Mouse (Mus musculus) stomach, embryonic 14.5 days (tissue): ENCODE measurements around the gene Prrc2b. TPM values are rescaled to one million over a fixed set of nuclear protein-coding genes. Genes with fewer than 3 reads are reported as not detected.
A peak's percentile ranks its signal among the peaks of the same experiment; 100 is the strongest.

Experiments
- ATAC-seq: fragments of 200-750 bp; cut with Nextera tagmentation; 2 replicates; pipeline ENCODE4 v1.8.0; 2017; ENCODE audit warnings: low read depth, moderate TSS enrichment; ENCODE audit not compliant: insufficient number of reproducible peaks, insufficient read depth, low FRiP score
- H3K27ac ChIP-seq: fragments of 300-500 bp; sonication (generic); 2 replicates; pipeline ENCODE4 v1.5.1; 2014; ENCODE audit warnings: mild to moderate bottlenecking, low read length, moderate library complexity, mixed read lengths
- H3K27me3 ChIP-seq: fragments of 300-500 bp; sonication (generic); 2 replicates; pipeline ENCODE4 v1.6.1; 2014; ENCODE audit warnings: low read length, control low read depth, mixed read lengths; ENCODE audit not compliant: control insufficient read depth, insufficient read depth
- H3K36me3 ChIP-seq: fragments of 300-500 bp; sonication (generic); 2 replicates; pipeline ENCODE4 v1.6.1; 2014; ENCODE audit warnings: mild to moderate bottlenecking, control low read depth, low read length, moderate library complexity, mixed read lengths; ENCODE audit not compliant: control insufficient read depth, insufficient read depth
- H3K4me1 ChIP-seq: fragments of 300-500 bp; sonication (generic); 2 replicates; pipeline ENCODE4 v1.6.1; 2014; ENCODE audit warnings: low read length, control low read depth, mixed read lengths; ENCODE audit not compliant: control insufficient read depth, insufficient read depth
- H3K4me2 ChIP-seq: fragments of 300-500 bp; sonication (generic); replicated peaks from 2 replicates; pipeline ENCODE4 v1.6.1; 2014; ENCODE audit warnings: low read depth, low read length, control low read depth
- H3K4me3 ChIP-seq: fragments of 300-500 bp; sonication (generic); 2 replicates; pipeline ENCODE4 v1.5.1; 2014; ENCODE audit warnings: low read depth, low read length, control low read depth
- H3K9ac ChIP-seq: fragments of 300-500 bp; sonication (generic); replicated peaks from 2 replicates; pipeline ENCODE4 v1.6.1; 2014; ENCODE audit warnings: low read depth, mild to moderate bottlenecking, control low read depth, low read length, moderate library complexity, mixed read lengths
- H3K9me3 ChIP-seq: fragments of 300-500 bp; sonication (generic); 2 replicates; pipeline ENCODE4 v1.6.1; 2016; ENCODE audit warnings: low read depth, low read length, control low read depth; ENCODE audit not compliant: control insufficient read depth
- whole genome bisulfite sequencing: fragments of 180-500 bp; shearing (Covaris S2); extraction: QIAGEN DNeasy Blood & Tissue Kit; methylation state at CpG from one replicate; pipeline ENCODE4 v1.1.7; 2014; 5-methylcytosine and 5-hydroxymethylcytosine counted together
- polyA plus RNA-seq: library from polyadenylated mRNA; unstranded; fragments of >200 nt; fragmentation: Nextera tagmentation; extraction: Ambion mirVana; gene quantifications from 2 replicates; pipeline ENCODE4 v1.2.1, GENCODE M21; 2014

Prrc2b gene
- polyA plus RNA-seq, 1 experiment from 2014 or later, result 59.8 TPM

- no peak for ATAC-seq
- H3K4me3 ChIP-seq, result no peak overlapping the region
- no peaks in the 10 kb centered on the region for H3K9me3 ChIP-seq
- H3K4me1 ChIP-seq, result peaks cover 4% of the 10 kb centered on the region; the same call in 1 of the 2 replicates
- WGBS, result 78% methylated on average over 9 of the region's 9 CpGs
- no peak overlapping the region for H3K27ac ChIP-seq
- H3K36me3 ChIP-seq, result no peaks in the 10 kb centered on the region
- H3K4me2 ChIP-seq, result no peak overlapping the region
- H3K27me3 ChIP-seq, result no peaks in the 10 kb centered on the region
- no peak overlapping the region for H3K9ac ChIP-seq
Measured at GRCm38 (mm10) chr2:32131205-32131834, 19.6 kb upstream of the Prrc2b start.

- no peak overlapping the region for H3K4me3 ChIP-seq
- WGBS, result 58% methylated on average over 6 of the region's 6 CpGs
- ATAC-seq, result no peak
- H3K9me3 ChIP-seq, result no peaks in the 10 kb centered on the region
- H3K4me1 ChIP-seq, result peaks cover 4% of the 10 kb centered on the region; the same call in 1 of the 2 replicates
- no peak overlapping the region for H3K9ac ChIP-seq
- H3K4me2 ChIP-seq, result no peak overlapping the region
- no peaks in the 10 kb centered on the region for H3K27me3 ChIP-seq
- H3K27ac ChIP-seq, result no peak overlapping the region
- H3K36me3 ChIP-seq, result no peaks in the 10 kb centered on the region
Measured at GRCm38 (mm10) chr2:32131866-32132566, 18.9 kb upstream of the Prrc2b start.

DNA sequence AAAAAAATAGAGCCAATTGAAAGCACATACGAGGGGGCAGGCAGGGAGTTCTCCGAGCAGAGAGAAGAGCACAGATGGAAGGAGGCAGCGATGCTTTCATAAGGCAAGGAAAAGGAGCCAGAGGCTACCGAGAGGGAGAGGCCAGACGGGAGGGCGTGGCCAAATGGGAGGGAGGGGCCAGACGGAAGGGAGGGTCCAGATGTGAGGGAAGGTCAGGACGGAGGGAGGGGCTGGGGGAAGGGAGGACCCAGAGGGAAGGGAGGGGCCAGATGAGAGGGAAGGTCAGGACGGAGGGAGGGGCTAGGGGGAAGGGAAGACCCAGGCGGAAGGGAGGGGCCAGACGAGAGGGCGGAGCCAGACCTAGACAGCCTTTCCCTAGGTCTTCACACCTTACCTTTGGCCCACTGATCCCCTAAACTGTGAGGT is 18.3 kb upstream of the Prrc2b start:
- 5% methylated on average over 12 of the region's 12 CpGs for WGBS
- H3K27me3 ChIP-seq, result no peaks in the 10 kb centered on the region
- no peak overlapping the region for H3K27ac ChIP-seq
- H3K36me3 ChIP-seq, result no peaks in the 10 kb centered on the region
- H3K4me1 ChIP-seq, result peaks cover 4% of the 10 kb centered on the region; the same call in 1 of the 2 replicates
- ATAC-seq, result no peak
- H3K4me2 ChIP-seq, result no peak overlapping the region
- H3K9ac ChIP-seq, result no peak overlapping the region
- H3K9me3 ChIP-seq, result no peaks in the 10 kb centered on the region
- H3K4me3 ChIP-seq, result no peak overlapping the region

DNA sequence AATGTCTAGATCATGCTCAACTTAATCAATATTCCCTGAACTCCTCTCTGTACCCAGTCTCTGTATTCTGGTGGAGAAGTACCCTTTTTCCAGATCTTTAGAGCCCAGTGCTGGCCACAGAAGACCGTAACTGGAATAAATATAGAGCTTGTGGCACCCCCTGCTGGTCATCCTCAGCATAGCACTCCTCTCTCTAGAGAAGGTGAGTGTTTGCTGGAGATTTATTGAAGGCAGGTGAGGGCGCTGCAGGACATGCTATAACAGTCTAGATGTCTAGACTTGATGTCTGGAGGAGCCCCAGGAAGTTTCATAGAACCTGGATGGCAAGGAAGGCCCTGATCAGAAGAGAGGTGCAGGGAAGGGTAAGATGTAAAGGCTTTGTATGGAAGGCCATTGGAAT is 16.8 kb upstream of the Prrc2b start:
- no peak overlapping the region for H3K4me2 ChIP-seq
- no peaks in the 10 kb centered on the region for H3K9me3 ChIP-seq
- H3K27me3 ChIP-seq, result no peaks in the 10 kb centered on the region
- H3K4me3 ChIP-seq, result no peak overlapping the region
- H3K27ac ChIP-seq, result no peak overlapping the region
- H3K4me1 ChIP-seq, result peaks cover 6% of the 10 kb centered on the region; the same call in 1 of the 2 replicates
- no peak for ATAC-seq
- no peak overlapping the region for H3K9ac ChIP-seq
- 7% methylated on average over 2 of the region's 2 CpGs for WGBS
- no peaks in the 10 kb centered on the region for H3K36me3 ChIP-seq

DNA sequence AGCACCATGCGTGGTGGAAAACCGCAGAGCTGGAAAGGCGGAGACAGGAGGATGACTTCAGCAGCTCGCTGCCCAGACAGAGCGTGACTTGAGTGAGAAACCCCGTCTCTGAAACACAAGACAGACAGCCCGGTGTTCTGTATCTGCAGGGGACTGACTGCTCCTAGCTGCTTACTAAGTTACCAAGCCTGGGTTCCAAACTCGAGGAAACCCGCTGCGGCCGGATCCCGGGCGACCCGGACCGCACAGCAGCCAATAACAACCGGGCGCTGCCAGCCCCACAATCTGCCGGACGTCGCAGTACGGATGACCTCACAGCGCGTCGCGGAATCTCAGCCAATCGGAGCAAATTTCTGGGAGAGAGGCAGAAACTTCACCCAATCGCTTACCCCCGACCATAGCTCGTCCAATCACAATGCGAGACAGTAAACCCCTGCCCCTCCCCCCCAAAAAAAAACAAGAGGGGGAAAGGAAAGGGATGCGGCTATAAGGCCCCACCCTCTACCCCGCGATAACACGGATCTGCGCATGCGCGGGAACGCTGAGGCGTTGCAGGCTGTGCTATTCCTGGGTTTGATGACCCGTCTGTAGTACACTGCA is 13.1 kb upstream of the Prrc2b start:
- Histone ChIP-seq H3K9ac (peak overlapping the region; percentile 61), H3K27ac (peak overlapping the region; percentile 91), H3K36me3 (no peaks in the 10 kb centered on the region), H3K4me1 (peaks cover 2% of the 10 kb centered on the region; the same call in 1 of the 2 replicates), H3K4me2 (peak overlapping the region; percentile 85), H3K9me3 (no peaks in the 10 kb centered on the region), H3K27me3 (no peaks in the 10 kb centered on the region), H3K4me3 (peak overlapping the region; percentile 70)
- peak; percentile 96 for ATAC-seq
- WGBS, result under 1% methylated on average over 40 of the region's 40 CpGs

DNA sequence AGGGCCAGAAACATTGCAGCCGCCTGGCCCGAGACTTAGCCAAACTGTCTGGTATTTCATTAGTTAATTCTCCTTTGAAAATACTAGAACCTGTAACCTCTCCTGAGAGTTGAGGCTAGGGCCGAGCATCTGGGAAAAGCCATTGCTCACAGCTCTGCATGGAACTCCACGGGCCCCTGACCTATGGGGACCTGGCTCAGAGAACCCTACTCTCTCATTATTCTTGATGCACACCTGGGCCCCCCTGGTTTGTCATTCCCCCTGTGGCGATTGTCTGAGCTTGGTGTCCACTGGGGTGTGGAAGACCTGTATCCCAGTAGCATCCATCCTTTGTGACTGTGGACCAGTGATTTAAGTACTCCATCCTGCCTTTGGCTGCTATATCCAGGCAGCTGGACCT is 11.5 kb upstream of the Prrc2b start:
- no peak overlapping the region for H3K4me2 ChIP-seq
- no peak overlapping the region for H3K4me3 ChIP-seq
- no peak overlapping the region for H3K9ac ChIP-seq
- no peaks in the 10 kb centered on the region for H3K36me3 ChIP-seq
- peaks cover 2% of the 10 kb centered on the region; the same call in 1 of the 2 replicates for H3K4me1 ChIP-seq
- no peak for ATAC-seq
- 80% methylated on average over 5 of the region's 5 CpGs for WGBS
- no peaks in the 10 kb centered on the region for H3K27me3 ChIP-seq
- no peaks in the 10 kb centered on the region for H3K9me3 ChIP-seq
- no peak overlapping the region for H3K27ac ChIP-seq

GRCm38 (mm10) chr2:32140498-32140934 is 10.4 kb upstream of the Prrc2b start:
- no peak overlapping the region for H3K27ac ChIP-seq
- no peak overlapping the region for H3K9ac ChIP-seq
- H3K9me3 ChIP-seq, result no peaks in the 10 kb centered on the region
- no peaks in the 10 kb centered on the region for H3K36me3 ChIP-seq
- no peak overlapping the region for H3K4me2 ChIP-seq
- ATAC-seq, result no peak
- no peaks in the 10 kb centered on the region for H3K27me3 ChIP-seq
- peaks cover 2% of the 10 kb centered on the region; the same call in 1 of the 2 replicates for H3K4me1 ChIP-seq
- H3K4me3 ChIP-seq, result no peak overlapping the region
- 54% methylated on average over 4 of the region's 4 CpGs for WGBS

- no peaks in the 10 kb centered on the region for H3K9me3 ChIP-seq
- ATAC-seq, result no peak
- no peak overlapping the region for H3K27ac ChIP-seq
- H3K4me2 ChIP-seq, result no peak overlapping the region
- H3K9ac ChIP-seq, result no peak overlapping the region
- no peaks in the 10 kb centered on the region for H3K27me3 ChIP-seq
- peaks cover 2% of the 10 kb centered on the region; the same call in 1 of the 2 replicates for H3K4me1 ChIP-seq
- H3K4me3 ChIP-seq, result no peak overlapping the region
- 57% methylated on average over 6 of the region's 6 CpGs for WGBS
- H3K36me3 ChIP-seq, result no peaks in the 10 kb centered on the region
Measured at GRCm38 (mm10) chr2:32141602-32142001, 9.3 kb upstream of the Prrc2b start.
